Mouse (Mus musculus): ENCODE measurements around the gene RPS10-NUDT3.

RPS10-NUDT3 gene

DNA sequence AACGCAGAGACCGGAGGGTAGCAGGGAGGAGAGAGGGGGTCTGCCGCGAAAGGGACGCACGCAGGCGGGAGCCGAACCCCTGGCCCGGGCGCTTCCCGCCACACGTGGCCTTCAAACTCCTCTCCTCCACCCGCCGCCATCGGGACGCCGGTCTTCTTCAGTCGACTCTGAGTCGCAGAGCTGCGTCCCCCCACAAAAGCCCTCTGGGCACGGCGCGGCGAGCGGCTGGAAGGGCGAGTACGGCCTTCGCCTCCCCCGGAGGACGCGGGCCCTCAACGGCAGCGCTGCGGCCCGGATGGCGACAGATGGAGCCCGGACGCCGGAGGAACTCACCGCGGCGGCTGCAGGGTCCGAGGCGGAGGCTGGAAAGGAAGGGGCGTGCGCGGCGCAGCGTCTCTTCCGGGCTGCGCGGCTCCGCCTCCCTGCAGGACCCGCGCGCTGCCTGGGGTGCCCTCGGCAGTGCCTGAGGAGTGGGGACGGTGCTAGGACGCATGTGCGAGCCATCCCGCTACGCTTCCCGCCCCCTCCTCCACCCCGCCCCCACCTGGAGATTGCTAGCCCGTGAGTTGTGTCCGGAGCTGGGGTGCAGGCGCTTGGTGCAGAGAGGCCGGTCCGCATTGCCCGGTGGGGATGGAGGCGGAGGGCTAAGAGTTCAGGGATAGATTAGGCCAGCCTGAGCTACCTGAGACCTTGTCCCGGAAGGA, at the start of gene RPS10-NUDT3:
Gene RPS10-NUDT3, minus strand, starts transcription at position 352 of the 704 bp plus-strand sequence.
- peak; percentile 91 for DNase-seq (ENCODE audit: low spot score)

DNA sequence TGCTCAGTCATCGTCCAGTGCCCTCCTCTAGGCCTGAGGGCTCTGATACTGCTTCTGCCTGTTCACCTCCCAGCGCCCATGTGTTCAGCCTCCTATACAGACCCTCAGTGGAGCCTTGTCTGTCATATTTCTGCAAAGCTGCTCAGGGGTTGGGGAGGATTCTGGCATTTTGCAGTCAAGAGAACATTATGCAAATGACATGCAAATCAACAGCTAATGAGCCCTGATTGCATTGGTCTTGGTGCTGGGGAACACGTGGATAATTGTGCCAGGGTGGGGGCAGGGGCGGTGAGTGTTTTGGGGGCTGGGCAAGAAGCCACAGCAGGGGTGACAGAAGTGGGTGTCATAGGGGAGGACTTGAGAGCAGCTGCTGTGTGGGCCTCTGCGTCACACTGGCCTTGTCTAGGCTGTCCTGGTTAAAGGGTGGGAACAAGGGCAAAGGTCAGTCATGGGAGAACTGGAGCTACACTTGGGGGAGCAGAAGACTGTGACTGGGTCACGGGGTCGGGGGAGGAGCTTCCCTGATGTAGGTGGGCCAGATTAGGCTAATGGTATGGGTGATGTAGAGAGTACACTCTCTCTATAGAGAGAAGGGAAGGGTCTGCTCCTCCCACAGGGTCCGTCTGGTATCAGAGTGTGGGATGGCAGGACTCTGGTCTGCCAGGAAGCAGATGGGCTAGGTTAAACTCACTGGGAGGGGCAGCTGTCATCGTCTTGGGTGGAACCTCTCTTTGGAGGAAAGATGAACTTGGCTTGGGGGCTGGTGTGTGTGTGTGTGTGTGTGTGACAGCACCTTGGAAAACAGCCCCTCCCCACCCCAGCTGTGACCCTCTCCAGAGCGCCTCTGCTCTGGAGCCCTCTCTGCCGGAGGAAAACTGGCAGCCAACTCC, 44.1 kb upstream of the RPS10-NUDT3 start:
- DNase-seq (ENCODE audit: low spot score): no peak

DNA sequence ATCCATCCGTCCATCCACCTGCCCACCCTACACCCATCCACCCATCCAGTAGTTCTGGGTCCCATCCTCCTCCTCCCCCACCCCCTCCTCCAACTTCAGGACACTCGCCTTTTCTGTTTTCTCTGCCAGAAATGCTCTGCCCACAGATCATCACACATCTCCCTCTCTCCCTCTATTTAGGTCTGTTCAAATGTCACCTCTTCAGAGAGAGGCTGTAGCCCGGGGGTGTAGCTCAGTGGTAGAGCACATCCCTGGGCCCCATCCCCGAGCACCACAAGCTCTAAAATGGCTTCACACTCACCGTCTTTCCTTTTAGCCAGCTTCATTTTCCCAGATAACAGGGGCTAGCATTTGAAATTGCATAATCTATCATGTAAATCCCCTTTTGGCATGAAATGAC, 42.7 kb upstream of the RPS10-NUDT3 start:
- DNase-seq (ENCODE audit: low spot score): no peak

DNA sequence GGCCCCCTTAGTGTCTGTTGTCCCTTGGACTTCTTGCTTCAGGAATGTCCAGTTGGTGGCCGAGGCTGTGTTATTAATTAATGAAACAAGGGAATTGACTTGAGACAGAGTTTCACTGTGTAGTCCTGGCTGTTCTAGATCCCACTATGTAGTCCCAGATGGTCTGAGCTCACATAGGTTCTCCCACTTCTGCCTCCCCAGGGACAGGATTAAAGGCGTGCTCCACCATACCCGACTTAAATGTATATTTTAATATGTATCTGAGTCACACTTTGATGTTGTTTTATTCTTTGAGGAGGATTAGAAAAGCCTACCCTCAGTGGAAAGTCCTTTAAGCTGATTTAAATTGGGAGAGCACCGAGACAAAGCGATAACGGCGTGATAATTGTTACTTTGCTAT, 41.2 kb upstream of the RPS10-NUDT3 start:
- DNase-seq (ENCODE audit: low spot score): no peak

DNA sequence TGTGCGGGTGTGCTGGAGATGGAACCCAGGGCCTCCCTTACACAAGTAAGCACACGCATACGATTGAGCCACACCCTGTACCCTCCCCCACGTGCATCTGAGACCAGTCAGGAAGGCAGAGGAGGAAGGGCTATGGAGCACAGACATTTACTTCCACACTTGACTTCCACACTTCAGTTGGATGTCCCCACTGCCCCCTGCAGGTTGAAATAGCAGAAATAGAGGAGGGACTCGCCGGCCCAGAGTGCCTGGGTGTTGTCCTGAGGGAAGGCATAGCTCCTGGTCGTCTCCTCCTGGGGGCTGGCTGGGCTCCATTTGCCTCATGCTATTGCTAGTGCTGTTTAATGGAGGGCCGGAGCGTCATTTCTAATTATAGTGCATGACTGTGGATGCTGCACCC, 40.4 kb upstream of the RPS10-NUDT3 start:
- no peak for DNase-seq (ENCODE audit: low spot score)

DNA sequence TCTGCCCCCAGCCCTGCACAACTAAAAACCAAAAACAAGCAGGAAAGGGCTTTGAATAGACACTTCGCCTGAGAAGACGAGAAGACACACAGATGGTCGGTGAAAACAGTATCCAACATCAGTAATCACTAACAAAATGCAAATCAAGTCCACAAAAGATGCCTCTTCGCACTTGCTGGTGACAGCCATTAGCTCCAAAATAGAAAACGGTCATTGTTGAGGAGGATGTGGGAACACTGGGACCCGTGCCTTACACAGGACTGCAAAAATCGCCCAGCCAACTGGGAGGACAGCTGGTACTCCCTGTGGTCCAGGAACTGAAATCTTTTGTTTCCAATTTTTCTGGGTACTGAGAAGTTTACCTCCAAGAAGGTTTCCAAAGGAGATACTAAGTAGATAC, 38.9 kb upstream of the RPS10-NUDT3 start:
- DNase-seq (ENCODE audit: low spot score): peak; percentile 35

DNA sequence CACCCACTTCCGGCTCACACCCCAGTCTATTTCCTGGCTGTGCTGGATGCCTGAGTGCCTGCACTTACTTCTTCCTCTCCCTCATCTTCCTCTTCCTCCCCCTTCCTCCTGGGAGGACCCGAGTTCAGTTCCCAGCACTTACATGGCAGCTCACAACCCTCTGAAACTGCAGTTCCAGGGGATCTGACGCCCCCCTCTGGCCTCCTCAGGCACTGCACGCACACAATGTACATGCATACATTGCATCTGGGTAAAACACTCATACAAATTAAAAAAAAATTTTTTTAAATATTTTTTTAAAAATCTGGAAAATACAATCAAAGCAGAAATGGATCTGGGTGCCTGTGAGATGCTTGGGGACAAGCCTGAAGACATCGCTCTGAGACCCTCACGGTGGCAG, 36.7 kb upstream of the RPS10-NUDT3 start:
- no peak for DNase-seq (ENCODE audit: low spot score)

DNA sequence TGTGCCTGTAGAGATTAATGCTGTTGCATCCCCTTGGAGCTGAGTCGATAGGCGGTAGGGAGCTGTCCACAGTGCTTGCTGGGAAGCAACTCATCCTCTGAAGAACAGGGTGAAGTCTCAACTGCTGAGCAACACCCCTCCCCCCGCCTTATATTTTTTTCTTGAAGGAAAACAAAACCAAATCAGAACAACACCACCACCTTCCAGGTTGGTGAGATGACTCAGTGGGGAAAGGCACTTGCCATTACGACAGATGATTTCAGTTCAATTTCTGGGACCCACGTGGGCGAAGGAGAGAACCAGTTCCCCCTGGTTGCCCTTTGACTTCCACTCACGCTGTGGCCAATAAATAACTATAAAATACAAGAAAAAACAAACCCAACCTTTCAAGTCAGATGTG, 23.7 kb upstream of the RPS10-NUDT3 start:
- DNase-seq (ENCODE audit: low spot score): no peak

DNA sequence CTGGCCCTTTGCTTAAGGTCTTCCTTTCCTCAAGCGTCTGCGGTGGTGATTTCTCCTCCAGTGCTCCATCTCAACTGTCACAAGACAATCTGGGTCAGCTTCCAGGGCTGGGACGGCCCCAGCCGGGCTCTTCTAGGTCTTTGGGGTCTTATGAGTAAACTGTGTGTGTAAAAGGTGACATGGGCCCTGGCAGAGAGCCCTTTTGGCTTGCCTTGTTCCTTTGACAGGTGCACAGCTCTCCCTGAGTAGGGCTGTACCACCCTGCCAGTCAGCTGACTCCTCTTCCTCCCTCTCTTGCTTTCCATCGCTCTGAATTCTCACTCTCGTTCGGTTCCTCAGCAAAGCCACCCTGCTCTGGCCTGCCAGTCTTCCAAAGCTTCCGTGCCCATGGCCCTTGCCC, 22.1 kb upstream of the RPS10-NUDT3 start:
- DNase-seq (ENCODE audit: low spot score): no peak

DNA sequence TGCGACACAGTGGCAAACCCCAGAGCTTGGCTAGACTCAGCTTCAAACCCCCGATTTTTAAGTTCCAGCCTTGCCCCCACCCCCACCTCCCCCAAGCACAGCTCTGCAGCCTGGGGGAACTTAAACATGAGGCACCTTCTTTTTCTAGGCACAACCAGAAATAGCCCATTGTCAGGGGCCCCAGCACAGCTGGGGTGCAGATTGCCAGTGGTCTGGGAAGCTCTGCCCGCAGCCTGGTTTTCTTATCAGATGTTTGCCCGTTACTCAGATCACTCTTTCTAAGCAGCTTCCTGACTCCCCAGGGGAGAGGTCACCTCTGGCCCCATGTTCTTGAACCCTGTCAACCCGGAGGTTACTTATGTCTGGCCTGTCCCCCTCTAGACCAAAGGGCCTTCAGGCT, 21.4 kb upstream of the RPS10-NUDT3 start:
- DNase-seq (ENCODE audit: low spot score): no peak

DNA sequence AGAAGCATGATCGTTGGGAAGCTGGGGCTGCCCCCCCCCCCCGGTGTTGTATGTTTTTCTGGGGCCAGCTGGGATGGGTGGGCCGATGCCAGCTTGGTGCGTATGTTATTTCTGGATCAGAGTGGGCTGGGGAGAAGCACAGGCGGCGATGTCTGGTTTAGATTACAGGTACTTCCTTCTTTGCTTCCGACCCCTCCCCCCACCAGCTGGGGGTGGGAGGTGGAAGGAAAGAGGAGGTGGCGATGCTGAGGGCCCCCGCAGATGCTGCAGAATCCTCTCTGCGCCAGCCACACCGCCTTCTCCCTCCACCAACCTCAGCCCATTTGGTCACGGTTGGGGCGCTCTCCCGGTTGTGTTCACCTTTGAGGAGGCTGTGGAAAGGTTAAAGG, 21.0 kb upstream of the RPS10-NUDT3 start:
- DNase-seq (ENCODE audit: low spot score): no peak

DNA sequence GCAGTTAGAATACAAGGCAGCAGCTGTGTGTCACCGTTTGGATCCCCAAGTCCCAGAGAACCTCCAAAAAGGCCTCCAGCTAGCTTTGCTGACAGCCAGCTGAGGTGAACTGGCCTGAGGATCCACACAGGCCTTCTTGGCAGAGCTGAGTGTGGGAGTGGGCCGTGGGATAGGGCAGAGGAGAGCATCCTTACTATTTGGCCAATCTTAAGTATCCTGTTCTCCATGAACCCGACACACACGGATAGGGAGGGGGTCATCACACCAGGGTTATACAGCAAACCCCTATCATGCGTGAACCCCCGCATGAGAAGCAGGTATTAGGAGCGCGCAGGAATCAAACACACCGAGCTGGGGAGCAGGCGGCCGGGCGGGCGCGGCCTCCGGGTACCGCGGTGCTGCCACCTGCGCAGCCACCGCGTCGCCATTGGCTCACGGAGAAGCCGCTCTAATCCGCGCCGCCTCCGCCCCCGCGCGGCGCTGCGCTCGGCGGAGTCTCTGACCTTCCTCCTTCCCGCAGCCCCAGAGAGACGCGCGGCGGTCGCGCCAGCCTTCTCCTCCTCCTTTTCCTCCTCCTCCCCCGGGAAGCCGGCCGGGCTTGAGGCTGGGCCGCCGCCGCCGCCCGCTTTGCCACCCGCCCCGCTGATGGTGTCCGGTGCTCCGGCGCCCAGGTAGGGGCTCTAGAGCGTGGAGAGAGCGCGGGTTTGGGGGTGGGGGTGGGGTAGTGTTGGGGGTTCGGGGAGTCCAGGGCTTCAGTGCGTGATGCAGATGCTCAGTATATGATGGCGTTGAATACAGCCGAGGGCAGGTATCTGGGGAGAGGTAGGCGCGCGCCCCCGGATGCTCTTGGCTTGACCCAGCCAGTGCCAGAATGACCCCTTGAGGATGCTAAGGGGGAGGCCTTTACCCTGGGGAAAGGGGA, 20.3 kb upstream of the RPS10-NUDT3 start, which contains the start of gene Pacsin1:
Gene Pacsin1, plus strand, starts transcription at position 421 of the 922 bp plus-strand sequence.
- DNase-seq (ENCODE audit: low spot score): no peak

DNA sequence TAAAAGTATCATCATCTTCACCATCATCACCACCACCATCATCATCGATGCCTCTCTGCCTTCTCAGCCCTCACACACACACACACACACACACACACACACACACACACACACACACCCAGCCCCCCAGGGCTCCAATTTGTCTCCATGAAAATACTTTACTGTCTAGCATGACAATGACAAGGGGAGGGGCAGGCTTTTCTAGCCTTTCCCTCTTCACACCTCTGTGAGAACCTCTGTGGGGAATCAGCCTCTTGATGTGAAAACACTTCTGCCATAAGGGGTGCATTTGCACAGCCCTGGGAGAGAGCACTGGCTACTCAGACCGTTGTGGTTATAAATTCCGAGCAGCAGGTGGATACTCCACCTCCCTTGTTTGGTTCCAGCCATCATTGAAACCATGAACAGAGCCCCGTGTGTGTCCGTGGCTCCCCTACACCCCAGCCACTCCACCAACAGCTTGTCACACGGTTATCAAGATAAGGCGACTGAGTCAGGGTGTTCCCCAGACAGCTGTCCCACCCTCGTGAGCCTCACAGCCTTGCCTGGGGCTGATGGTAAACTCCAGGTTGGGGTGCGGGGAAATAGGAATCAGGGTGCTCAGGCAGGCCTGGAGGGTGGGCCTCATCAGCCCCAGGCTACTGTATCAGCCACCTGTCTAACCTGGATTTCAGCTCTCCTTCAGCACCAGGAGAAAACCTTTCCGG, 18.4 kb upstream of the RPS10-NUDT3 start:
- no peak for DNase-seq (ENCODE audit: low spot score)

DNA sequence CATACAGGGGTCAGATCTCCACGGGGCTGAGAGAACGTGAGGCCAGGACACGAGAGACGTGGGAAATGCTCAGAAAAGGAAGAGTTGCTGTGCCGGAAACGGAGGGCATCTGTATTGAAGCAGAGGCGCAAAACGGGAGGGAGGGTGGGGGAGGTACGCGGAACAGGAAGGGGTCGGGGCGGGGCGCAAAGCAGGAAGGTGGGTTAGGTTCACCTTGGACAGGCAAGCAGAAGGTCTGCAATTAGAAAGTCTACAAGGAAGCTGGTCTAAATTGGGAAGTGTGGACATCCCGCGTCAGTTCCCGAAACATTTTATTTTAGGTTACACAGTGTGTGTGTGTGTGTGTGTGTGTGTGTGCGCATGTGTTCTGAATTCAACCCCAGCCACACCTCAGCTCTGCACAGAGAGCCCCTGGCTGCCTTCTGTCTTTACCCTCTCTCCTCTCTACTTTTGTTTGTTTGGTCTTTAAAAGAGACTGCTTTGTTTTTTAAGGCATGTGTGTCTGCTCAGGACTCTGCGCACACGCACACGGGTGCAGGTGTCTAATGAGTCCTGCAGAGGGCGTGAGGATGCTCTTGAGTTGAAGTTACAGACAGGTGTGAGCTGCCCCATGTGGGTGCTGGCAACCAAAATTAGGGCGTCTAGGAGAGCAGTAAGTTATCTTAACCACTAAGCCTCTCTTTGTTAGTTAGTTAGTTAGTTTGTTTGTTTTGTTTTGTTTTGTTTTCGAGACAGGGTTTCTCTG, 17.2 kb upstream of the RPS10-NUDT3 start:
- DNase-seq (ENCODE audit: low spot score): no peak

DNA sequence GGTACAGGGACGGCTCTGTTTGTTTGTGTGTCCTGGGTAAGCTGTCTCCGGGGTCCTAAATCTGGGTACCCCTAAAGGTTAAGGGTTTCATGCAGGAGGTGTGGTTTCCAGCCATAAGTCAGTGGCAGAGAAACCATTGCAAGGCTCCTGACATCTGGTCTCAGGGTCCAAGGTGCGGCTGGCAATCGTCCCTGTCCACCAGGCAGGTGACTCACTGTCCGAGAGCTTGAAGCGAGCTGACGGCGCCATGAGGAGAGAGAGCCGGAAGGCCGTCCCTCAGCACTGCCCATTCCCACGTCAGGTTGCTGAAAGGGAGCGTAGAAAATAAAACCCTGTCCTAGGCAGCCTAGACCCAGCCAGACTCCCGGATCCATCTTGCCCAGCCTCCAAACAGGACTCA, 15.6 kb upstream of the RPS10-NUDT3 start:
- DNase-seq (ENCODE audit: low spot score): no peak

DNA sequence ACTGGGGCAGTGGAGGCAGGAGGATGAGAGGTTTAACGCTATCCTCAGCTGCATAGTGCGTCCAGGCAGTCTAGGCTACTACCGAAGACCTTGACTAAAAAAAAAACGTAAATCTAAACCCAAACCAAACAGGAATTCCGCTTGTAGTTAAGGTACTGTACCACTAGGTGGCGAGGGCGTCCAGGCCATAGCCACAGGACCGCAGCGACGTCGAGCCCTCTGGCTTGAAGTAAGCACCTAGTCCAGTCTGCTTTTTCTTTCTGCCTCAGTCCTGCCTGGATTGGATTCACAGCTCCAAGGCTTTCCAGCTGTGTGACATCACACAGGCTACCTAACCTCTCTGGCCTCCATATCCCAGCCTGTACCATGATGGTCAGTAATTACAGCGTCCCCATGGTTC, 15.1 kb upstream of the RPS10-NUDT3 start:
- DNase-seq (ENCODE audit: low spot score): peak; percentile 66

DNA sequence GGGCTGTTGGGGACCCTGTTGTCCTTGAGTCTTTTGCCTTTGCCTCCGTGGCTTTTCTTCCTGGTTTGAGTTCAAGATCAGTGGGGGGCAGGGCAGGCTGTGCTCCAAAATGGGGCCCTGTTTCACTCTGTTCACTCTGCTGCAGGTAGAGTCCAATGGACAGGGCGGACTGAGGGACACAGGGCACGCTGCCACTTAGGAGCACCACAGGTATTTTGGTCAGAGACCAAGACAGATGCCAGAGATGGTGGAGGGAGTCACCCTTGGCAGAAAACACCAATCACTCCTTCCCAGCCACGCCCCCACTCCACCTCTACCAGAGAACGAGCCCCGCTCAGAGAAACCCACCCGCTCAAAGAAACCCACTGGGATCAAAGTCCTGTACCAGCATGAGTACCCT, 10.8 kb upstream of the RPS10-NUDT3 start:
- DNase-seq (ENCODE audit: low spot score): no peak

DNA sequence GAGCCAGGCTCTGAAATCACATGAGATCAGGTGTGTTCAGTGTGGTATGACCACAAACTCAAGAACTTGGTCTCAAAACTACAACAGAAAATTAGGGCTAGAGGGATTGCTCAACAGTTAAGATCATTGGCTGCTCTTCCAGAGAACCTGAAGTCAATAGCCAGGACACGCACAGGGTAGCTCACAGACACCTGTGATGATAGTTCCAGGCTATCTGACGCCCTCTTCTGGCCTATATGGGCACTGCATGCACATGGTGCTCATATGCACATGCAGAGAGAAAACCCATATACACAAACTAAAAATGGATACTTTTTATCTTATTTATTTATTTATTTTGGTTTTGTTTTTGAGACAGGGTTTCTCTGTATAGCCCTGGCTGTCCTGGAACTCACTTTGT, 9.6 kb upstream of the RPS10-NUDT3 start:
- no peak for DNase-seq (ENCODE audit: low spot score)

DNA sequence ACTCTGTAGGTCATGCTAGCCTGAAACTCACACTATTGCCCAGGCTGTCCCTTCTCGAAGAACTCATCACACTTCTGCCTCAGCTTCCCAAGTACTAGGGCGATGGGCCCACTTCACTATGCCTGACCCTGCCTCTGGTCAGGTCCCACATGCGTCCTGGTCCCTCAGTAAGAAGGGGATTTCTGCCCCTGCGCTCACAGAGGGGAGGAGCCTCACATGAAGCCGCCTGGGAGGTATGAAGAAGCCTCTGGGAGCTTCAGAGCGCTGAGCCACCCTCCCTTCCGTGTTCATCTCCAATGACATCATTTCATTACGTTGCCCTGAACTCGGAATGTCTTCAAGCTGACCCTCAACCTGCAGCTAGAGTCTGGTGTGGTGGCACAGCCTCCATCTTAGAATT, 8.7 kb upstream of the RPS10-NUDT3 start:
- no peak for DNase-seq (ENCODE audit: low spot score)

DNA sequence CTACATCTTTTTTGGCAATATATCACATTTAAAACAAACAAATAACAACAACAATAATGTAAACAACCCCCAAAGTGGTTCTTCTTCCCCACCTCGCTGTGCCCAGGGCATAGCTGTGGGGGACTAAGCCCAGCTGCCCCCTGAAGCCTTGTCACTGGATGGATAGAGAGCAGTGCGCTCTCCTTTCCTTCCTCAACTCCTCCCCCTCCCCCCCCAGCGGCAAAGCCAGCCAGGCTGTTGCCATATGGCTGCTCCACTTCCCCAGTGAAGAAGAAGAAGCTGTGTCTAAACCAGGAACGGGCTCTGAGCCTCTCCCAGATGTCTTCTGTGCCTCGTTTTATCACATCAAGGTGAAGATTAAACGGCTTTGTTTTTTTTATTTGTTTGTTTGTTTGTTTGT, 8.1 kb upstream of the RPS10-NUDT3 start:
- DNase-seq (ENCODE audit: low spot score): no peak

DNA sequence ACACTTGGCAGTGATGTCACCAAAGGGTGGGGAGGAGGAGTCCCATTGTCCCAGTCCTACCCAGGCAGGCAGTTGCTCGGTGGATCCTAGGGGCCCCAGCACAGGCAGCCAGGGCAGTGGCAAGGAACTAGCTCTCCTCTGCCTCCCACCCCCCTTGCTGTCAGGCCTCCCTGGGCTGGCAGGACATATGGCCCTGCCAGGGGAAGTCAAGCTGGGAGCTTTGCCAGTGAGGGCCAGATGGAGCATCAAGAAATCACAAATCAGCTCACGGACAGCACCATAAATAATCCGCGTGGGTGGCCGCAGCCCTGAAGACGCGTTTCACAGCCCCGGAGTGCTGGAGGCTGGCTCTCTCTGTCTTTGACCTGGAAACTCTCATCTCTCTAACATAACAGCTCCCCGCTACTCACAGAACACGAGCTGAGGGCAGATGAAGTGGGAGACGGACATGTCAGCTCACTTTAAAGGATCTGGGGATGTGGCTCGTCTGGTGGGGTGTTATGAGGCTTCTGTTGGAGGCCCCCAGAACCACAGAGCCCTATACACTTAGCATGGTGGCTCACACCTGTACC, 7.6 kb upstream of the RPS10-NUDT3 start:
- no peak for DNase-seq (ENCODE audit: low spot score)

Data from testis, postnatal 14 days (tissue).